Mouse (Mus musculus): ENCODE results near the gene Dpp7. TPM values are rescaled to one million over a fixed set of nuclear protein-coding genes. Genes with fewer than 3 reads are reported as not detected.

The Dpp7 gene
- polyA plus RNA-seq, 1 experiment from 2014 or later, result 28.5 TPM

DNA sequence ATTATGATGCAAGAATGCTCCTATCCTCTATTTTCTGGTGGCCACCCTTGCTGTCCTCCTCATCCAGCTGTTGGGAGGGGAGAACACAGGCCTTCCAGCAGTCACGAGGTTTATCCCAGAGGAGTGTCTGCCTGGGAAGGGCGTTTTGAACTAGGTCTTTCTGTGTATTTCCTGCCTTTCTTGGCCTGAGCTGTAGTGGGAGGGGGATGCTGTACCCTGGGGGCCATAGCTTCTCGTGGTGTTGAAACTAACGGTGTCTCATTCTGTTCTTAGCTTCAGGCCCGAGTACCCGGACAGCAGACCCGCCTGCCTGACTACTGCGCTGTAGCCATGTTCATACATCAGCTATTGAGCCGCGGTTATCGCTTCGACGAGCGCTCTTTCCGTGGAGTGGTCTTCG is 44.1 kb upstream of the Dpp7 start:
- DNase-seq (ENCODE audit: low spot score), result no peak
- Histone ChIP-seq H3K4me3 (replicated peaks; ENCODE audit: low read depth, low read length) (no peak overlapping the region), H3K9ac (ENCODE audit: low read depth, low read length) (no peak overlapping the region), H3K36me3 (ENCODE audit: insufficient read depth, low read length) (no peaks in the 10 kb centered on the region), H3K4me1 (replicated peaks; ENCODE audit: insufficient read depth, low read length) (0 out of 2 replicates have a peak, but pooled peaks cover 9% of the 10 kb centered on the region), H3K4me2 (ENCODE audit: low read length) (0 out of 2 replicates have a peak overlapping the region, but pooled peaks have one; percentile 19), H3K27ac (no peak overlapping the region), H3K9me3 (replicated peaks; ENCODE audit: low read length) (no peaks in the 10 kb centered on the region), H3K27me3 (ENCODE audit: insufficient read depth, low read length) (0 out of 2 replicates have a peak, but pooled peaks cover 8% of the 10 kb centered on the region)
- WGBS, result 23% methylated on average over 16 of the region's 16 CpGs
- ATAC-seq (replicated peaks; ENCODE audit: low FRiP score, low read depth), result no peak
- no peak for TF ChIP-seq CTCF (IDR thresholded peaks at IDR 0.05; ENCODE audit: low read depth)

- WGBS, result 68% methylated on average over 8 of the region's 8 CpGs
- ATAC-seq (replicated peaks; ENCODE audit: low FRiP score, low read depth) (no peak), DNase-seq (ENCODE audit: low spot score) (no peak)
- Histone ChIP-seq H3K4me3 (replicated peaks; ENCODE audit: low read depth, low read length) (no peak within 1 kb of the TSS), H3K9ac (ENCODE audit: low read depth, low read length) (no peak within 1 kb of the TSS), H3K4me1 (replicated peaks; ENCODE audit: insufficient read depth, low read length) (0 out of 2 replicates have a peak, but pooled peaks cover 12% of the 10 kb centered on the region), H3K27me3 (ENCODE audit: insufficient read depth, low read length) (0 out of 2 replicates have a peak, but pooled peaks cover 8% of the 10 kb centered on the region), H3K9me3 (replicated peaks; ENCODE audit: low read length) (no peaks in the 10 kb centered on the region), H3K27ac (no peak within 1 kb of the TSS), H3K4me2 (ENCODE audit: low read length) (no peak within 1 kb of the TSS), H3K36me3 (ENCODE audit: insufficient read depth, low read length) (no peaks in the 10 kb centered on the region)
- TF ChIP-seq CTCF (IDR thresholded peaks at IDR 0.05; ENCODE audit: low read depth), result no peak
Measured at GRCm38 (mm10) chr2:25399051-25399450, 42.9 kb upstream of the Dpp7 start, which contains the start of gene Npdc1. Gene Npdc1 (plus strand): TSS chr2:25399351.

GRCm38 (mm10) chr2:25398065-25398464 is 41.9 kb upstream of the Dpp7 start:
- H3K27ac ChIP-seq, result no peak overlapping the region
- H3K4me2 ChIP-seq (ENCODE audit: low read length), result no peak overlapping the region
- DNase-seq (ENCODE audit: low spot score) (no peak), ATAC-seq (replicated peaks; ENCODE audit: low FRiP score, low read depth) (no peak)
- H3K27me3 ChIP-seq (ENCODE audit: insufficient read depth, low read length), result 0 out of 2 replicates have a peak, but pooled peaks cover 8% of the 10 kb centered on the region
- 0 out of 2 replicates have a peak, but pooled peaks cover 12% of the 10 kb centered on the region for H3K4me1 ChIP-seq (replicated peaks; ENCODE audit: insufficient read depth, low read length)
- H3K36me3 ChIP-seq (ENCODE audit: insufficient read depth, low read length), result no peaks in the 10 kb centered on the region
- no peak overlapping the region for H3K4me3 ChIP-seq (replicated peaks; ENCODE audit: low read depth, low read length)
- no peaks in the 10 kb centered on the region for H3K9me3 ChIP-seq (replicated peaks; ENCODE audit: low read length)
- 94% methylated on average over 7 of the region's 7 CpGs for WGBS
- TF ChIP-seq CTCF (IDR thresholded peaks at IDR 0.05; ENCODE audit: low read depth), result no peak
- no peak overlapping the region for H3K9ac ChIP-seq (ENCODE audit: low read depth, low read length)

- DNase-seq (ENCODE audit: low spot score) (no peak), ATAC-seq (replicated peaks; ENCODE audit: low FRiP score, low read depth) (no peak)
- Histone ChIP-seq H3K9me3 (replicated peaks; ENCODE audit: low read length) (no peaks in the 10 kb centered on the region), H3K9ac (ENCODE audit: low read depth, low read length) (no peak overlapping the region), H3K27me3 (ENCODE audit: insufficient read depth, low read length) (0 out of 2 replicates have a peak, but pooled peaks cover 8% of the 10 kb centered on the region), H3K27ac (no peak overlapping the region), H3K4me3 (replicated peaks; ENCODE audit: low read depth, low read length) (no peak overlapping the region), H3K4me2 (ENCODE audit: low read length) (no peak overlapping the region; the same call in 1 of the 2 replicates), H3K4me1 (replicated peaks; ENCODE audit: insufficient read depth, low read length) (0 out of 2 replicates have a peak, but pooled peaks cover 9% of the 10 kb centered on the region), H3K36me3 (ENCODE audit: insufficient read depth, low read length) (no peaks in the 10 kb centered on the region)
- WGBS, result 55% methylated on average over 1 of the region's 1 CpGs
- TF ChIP-seq CTCF (IDR thresholded peaks at IDR 0.05; ENCODE audit: low read depth), result no peak
Measured at GRCm38 (mm10) chr2:25397010-25397409, 40.9 kb upstream of the Dpp7 start.

GRCm38 (mm10) chr2:25396597-25396983 is 40.4 kb upstream of the Dpp7 start:
- Histone ChIP-seq H3K4me2 (ENCODE audit: low read length) (peak overlapping the region; percentile 80), H3K36me3 (ENCODE audit: insufficient read depth, low read length) (no peaks in the 10 kb centered on the region), H3K9ac (ENCODE audit: low read depth, low read length) (0 out of 2 replicates have a peak overlapping the region, but pooled peaks have one; percentile 63), H3K27ac (no peak overlapping the region), H3K4me1 (replicated peaks; ENCODE audit: insufficient read depth, low read length) (0 out of 2 replicates have a peak, but pooled peaks cover 9% of the 10 kb centered on the region), H3K27me3 (ENCODE audit: insufficient read depth, low read length) (0 out of 2 replicates have a peak, but pooled peaks cover 8% of the 10 kb centered on the region), H3K4me3 (replicated peaks; ENCODE audit: low read depth, low read length) (peak overlapping the region; percentile 42; the same call in 1 of the 2 replicates), H3K9me3 (replicated peaks; ENCODE audit: low read length) (no peaks in the 10 kb centered on the region)
- no peak for ATAC-seq (replicated peaks; ENCODE audit: low FRiP score, low read depth)
- 34% methylated on average over 3 of the region's 3 CpGs for WGBS
- DNase-seq (ENCODE audit: low spot score), result no peak
- TF ChIP-seq CTCF (IDR thresholded peaks at IDR 0.05; ENCODE audit: low read depth), result no peak

GRCm38 (mm10) chr2:25395721-25396596 is 39.8 kb upstream of the Dpp7 start, which contains the start of gene Entpd2:
Gene Entpd2 (plus strand): TSS chr2:25395874.
- Histone ChIP-seq H3K27ac (no peak within 1 kb of the TSS), H3K27me3 (ENCODE audit: insufficient read depth, low read length) (0 out of 2 replicates have a peak, but pooled peaks cover 8% of the 10 kb centered on the region), H3K9me3 (replicated peaks; ENCODE audit: low read length) (no peaks in the 10 kb centered on the region), H3K9ac (ENCODE audit: low read depth, low read length) (peak within 1 kb of the TSS; percentile 63), H3K4me2 (ENCODE audit: low read length) (peak within 1 kb of the TSS; percentile 80), H3K4me1 (replicated peaks; ENCODE audit: insufficient read depth, low read length) (0 out of 2 replicates have a peak, but pooled peaks cover 9% of the 10 kb centered on the region), H3K4me3 (replicated peaks; ENCODE audit: low read depth, low read length) (peak within 1 kb of the TSS; percentile 42), H3K36me3 (ENCODE audit: insufficient read depth, low read length) (no peaks in the 10 kb centered on the region)
- 0 out of 2 replicates have a peak, but pooled peaks have one; percentile 16 for TF ChIP-seq CTCF (IDR thresholded peaks at IDR 0.05; ENCODE audit: low read depth)
- ATAC-seq (replicated peaks; ENCODE audit: low FRiP score, low read depth) (peak; percentile 72), DNase-seq (ENCODE audit: low spot score) (peak; percentile 68)
- 1% methylated on average over 57 of the region's 57 CpGs for WGBS

Data from kidney, postnatal 0 days (tissue).